Mouse (Mus musculus) kidney, postnatal 10 days (tissue): ENCODE measurements around the gene Olfr437.
"Not testable (repeated sequence)": the region's sequence is repeated elsewhere in the genome, so short reads cannot be mapped to it uniquely, and the experiment has no call there.

ENCODE experiments used
- DNase-seq: peaks from one replicate; pipeline ENCODE4 v3.0.0; 2021; ENCODE audit warnings: mixed read lengths

Olfr437 gene

DNA sequence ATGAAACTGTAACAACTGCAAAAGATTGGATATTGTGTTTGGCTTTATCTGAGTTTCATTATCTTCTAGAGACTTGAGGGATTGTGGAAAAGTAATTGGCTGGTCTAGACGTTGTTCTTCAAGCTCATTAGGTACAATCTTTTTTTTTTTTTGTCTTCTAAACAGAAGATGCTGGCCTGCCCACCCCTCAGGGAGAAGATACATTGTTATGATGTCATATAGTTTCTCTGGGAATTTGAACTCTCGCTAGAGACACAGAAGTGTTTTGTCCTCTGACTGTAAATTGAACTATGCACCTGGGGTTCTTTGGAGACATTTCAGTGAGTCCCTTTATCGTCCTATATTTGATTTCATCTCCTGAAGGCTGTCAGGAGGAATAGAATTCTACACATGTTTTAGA lies at the start of gene Olfr437:
Gene Olfr437 (plus strand): TSS at position 301 of the 400 bp plus-strand sequence.
- no peak for DNase-seq

DNA sequence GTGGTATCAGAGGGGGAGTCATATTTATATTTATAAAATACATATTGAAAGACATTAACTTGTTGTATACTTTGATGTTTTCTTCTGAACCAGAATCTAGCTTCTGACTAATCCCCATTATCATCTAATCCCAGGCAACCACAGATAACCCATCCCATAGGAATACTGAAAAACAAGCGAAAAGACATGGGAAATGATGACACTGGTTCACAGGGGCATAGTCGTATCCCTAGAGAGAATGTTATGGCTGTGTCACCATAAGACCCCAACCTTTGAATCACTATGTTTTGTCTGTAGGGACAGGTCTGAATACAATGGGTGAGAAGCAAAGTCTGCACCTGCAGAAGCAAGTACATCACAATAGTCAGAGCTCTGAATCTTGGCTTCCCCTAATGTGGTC lies 16.8 kb upstream of the Olfr437 start, which contains the start of gene Olfr237-ps1:
Gene Olfr237-ps1 (plus strand): TSS at position 301 of the 400 bp plus-strand sequence.
- not testable (repeated sequence) for DNase-seq

DNA sequence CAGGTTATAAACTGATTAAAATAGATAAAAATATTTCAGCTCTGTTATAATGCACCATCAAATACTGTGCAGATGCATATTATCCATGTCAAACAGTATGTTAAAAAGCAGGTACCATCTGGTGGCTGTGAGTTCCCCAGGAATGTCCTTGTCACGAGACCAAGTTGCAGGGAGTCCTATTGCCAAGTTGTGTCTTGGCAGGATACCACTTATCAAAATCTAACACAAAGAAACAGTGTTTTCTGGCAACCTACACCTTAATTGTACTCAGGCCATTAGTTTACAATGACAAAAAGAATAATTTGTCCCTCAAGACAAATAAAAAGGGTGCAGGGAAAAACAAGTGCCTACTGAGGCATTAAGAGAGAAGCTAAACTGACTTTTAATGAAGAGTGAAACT lies 3.6 kb upstream of the Olfr437 start:
- no peak for DNase-seq

DNA sequence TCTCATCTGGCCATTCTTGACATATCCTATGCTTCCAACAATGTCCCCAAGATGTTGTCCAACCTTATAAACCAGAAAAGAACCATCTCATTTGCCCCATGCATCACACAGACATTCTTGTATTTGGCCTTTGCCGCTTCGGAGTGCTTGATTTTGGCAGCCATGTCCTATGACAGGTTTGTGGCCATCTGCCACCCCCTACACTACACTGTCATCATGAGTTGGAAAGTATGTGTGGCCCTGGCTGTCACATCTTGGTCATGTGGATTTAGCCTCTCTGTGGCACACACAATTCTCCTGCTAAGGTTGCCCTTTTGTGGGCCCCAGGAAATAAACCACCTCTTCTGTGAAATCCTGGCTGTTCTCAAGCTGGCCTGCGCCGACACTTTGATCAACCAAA lies 4.2 kb downstream of the Olfr437 start:
- no peak for DNase-seq

DNA sequence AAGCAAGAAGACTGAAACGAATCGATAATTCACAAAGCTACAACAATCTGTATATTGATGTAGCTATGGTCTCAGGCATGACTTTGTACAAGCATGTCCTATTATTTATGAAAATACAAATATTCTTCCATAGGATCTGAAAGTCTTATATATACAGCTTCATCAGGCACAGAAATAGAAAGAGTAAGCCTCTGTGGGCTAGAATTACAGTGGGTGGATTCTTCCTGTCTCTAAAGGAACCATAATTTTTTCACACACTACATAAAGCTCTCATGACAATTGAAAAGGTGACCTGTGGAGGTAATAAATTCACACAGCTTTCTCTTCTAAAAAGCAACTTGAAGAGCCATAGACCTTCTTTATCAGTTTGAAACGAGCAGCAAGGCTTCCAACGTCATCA lies 8.8 kb downstream of the Olfr437 start, which contains the start of gene Olfr13:
Gene Olfr13 (plus strand): TSS at position 301 of the 400 bp plus-strand sequence.
- DNase-seq: no peak

DNA sequence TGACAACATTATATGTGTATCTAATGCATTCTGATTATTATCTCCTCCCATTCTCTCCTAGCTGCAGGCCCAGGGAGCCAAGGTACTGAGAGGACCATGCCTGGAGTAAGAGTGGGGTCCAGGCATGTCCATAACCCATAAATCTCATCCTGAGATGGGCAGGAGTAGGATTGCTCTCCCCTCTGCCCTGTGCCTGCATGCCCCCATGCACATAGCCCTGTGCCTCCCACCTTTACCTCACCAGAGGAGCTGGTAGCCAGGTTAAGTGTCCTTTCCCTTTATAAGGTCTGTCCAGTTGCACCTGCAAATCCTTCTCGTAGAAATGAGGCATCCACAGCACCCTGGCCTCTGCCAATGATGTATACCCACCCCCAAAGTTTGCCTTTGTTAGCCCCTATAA lies 15.0 kb downstream of the Olfr437 start:
- DNase-seq: no peak

DNA sequence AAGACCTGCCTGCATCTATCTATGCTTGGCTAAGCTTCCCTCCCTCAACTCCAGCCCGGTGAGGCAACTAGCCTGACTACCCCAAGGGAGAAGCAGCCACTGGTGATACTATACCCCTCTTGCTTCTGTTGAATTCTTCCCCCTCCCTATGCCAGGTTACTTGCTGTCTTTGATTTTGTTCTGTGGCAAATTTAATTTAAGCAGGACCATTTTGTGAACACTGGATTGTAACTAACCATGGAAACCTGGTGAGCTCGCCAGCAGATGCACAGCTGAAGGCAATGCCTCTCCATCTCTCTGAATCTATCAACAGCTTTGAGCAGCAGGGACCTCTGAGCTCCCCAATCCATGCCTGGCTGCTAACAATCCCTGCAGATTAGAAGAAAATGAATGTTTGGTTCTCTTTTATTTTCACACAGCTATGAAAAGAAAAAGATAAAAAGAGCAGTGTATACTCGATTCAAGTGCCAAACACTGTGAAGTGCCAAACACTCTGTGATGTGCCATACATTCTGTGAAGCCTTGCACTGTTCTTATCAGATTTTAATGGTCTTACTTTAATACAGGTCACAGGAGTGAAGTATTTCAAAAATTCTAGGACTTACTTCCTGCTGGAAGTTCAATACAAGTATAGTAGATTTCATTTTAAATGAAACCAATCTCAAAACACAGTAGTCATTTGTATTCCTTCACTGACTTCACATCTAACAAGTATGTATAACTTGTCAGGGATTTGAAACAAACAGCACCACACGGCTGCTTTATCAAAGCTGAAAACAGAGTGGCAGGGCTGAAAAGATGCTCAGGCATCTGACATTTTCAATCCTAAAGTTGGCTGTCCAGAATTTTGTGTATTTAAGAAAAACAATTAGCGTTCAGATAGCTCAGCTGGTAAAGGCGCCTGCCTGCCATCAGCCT lies 15.8 kb downstream of the Olfr437 start:
- no peak for DNase-seq

DNA sequence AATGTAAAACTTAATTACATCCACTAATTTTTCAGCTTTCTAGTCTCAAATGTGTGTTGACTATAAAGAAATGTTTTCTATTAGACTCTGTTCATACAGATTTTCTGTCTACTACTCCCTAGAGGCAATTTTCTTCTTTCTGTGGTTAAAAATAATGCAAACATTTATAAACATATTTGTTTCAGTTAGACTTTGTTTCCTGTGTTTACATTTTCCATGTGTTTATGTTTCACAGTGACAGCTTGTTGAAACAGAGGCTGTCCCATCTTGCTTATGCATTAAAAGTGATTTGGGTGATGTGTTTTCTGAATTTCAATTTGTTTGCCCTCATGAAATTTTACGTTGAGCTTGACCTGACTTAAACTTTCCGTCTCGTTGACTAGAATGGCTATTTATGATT lies 27.9 kb downstream of the Olfr437 start:
- DNase-seq: no peak

DNA sequence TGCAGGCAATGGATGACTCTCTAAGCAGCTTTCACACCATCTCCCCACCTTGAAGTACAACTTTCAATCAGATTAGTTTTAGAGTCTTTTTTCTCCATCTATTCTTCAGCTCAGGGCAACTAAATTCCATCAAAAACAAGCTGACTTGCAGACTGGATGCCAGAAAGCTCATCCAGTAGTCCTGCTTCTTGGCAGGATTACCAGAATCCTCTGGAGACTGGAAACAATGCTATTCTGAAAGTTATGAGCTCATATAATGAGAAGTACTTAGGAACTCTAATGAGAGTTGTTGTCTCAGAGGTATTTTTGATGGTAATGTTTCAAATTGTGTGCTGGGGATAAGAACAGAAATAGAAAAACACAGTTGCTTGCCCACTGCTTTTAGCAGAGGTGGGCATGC lies 33.7 kb downstream of the Olfr437 start, which contains the start of gene Olfr435:
Gene Olfr435 (plus strand): TSS at position 366 of the 400 bp plus-strand sequence.
- no peak for DNase-seq

DNA sequence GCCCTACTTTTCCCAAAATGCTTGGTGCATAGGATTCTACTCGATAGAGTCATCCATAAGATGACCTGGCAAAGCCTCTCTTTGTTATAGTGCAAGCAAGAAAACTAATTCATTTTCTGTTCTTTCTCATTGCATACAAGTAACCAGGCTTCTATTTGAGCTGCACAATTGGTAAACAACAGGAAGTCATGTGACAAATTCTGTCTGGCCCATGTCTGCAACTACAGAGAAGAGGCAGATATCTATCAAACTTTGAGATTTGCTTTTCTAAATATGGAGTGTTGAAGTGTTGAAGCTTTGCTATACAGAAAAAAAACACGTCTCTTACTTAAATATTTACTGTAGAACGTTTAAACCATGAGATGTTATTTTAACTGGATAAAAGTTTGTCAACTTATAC lies 35.0 kb downstream of the Olfr437 start:
- no peak for DNase-seq

DNA sequence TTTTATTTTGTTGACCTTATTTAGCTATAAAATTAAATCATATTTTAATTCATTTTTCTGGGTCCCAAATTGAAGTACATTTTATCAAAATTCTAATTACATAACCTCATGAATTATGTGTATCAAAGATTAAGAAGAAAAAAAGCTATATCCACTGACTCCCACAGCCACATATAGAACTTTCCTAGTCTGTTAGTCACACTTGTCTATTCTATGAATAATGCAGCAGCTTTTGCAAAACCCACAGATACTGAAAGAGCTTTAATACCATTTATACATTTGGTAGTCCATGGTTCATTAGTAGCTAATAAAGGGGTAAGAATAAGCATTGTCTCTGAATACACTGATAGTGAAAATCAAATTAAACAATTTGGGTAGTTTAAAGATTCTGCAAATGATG lies 39.7 kb downstream of the Olfr437 start:
- no peak for DNase-seq

DNA sequence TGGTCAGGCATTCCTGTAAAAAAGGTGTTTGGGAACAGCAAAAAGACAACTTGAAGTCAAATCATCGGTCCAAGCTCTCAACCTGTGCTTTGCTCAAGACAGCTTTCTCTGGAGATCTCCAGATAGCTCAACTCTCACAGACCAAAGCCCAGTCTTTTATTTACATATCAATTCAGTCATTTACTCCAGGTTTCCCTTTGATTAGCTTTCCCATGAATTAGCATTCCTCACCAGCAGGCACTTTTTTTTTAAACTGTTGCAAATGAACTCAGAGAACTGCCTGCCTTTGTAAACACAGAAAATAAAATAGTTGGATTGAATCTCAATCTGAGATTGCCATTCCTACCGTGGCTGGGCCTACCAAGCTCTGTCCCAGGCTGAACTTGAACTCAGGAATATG lies 42.3 kb downstream of the Olfr437 start:
- DNase-seq: no peak

DNA sequence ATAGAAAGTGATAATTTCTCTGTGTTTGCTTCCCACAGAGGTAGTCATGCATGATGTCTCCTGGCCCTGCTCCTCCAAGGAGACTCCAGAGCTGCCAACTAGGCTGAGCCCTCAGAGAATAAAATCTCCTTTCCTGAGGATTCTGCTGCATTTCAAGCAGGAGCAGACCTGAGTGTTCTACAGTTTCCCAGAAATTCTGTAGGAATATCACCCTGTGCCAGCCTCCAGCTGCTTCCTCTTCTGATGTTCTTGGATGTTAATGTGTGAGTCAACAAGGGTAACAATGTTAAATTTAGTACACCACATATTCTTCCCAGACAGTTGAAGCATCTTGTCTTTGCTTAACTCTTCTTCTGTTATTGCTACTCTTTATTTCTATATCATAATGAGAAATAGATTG lies 49.8 kb downstream of the Olfr437 start, which contains the start of gene Olfr434:
Gene Olfr434 (plus strand): TSS at position 149 of the 400 bp plus-strand sequence.
- DNase-seq: not testable (repeated sequence)
